Mouse (Mus musculus): Measurements from ENCODE around the gene Enpp3. TPM values are rescaled to one million over a fixed set of nuclear protein-coding genes. Genes with fewer than 3 reads are reported as not detected.

Gene Enpp3
- total and polyA plus RNA-seq, 3 experiments: 2.3 to 3.3 (median 2.4) TPM

DNA sequence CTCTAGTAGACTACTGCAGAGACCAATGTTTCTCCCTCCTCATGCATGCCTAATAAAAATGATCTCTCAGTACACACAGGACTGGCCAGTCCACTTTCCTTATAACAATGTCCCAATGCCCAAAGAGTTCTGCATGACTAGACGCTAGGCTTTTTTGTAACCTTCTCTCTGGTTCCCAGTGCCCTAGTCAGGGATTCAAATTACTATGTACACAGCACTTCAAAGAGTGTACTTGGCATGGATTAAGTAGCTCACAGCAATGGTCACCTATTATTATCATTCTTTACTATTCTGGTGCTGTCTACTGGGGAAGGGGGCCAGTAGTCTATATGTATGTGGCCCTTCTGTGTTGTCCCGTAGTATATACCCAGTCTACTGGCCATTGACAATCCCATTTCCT is 40.8 kb downstream of the Enpp3 start:
- no peak for TF ChIP-seq CTCF (IDR thresholded peaks at IDR 0.05)
- no peak for TF ChIP-seq POLR2A (IDR thresholded peaks at IDR 0.05; ENCODE audit: insufficient read depth, low read depth, low read length)
- TF ChIP-seq EP300 (IDR thresholded peaks at IDR 0.05; ENCODE audit: insufficient read depth, low read depth, low read length): no peak
- intact Hi-C loops (cut with DNase I): no loop called here
- WGBS: 89% methylated on average over 2 of the region's 2 CpGs

DNA sequence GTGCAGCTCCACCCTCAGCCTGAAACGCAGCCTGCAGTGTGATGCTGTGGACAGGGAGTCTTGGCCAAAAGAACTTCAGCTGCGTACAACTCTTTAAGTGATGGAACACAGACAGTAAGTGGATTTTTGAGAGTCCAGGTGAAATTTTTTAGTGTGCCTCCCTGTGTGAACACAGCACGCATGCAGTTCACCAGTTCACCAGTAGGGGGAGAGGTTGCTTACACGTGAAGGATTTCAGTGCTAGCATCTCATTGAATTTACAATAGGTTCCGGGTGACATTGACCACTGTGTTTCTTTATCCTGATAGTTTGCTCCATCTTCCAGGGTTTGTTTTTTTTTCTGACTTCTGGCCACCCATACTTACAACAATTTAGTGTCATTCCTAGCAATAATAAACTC is 45.4 kb downstream of the Enpp3 start:
- Histone ChIP-seq H3K36me3 (ENCODE audit: control insufficient read depth, insufficient read depth, low read length) (no peaks in the 10 kb centered on the region), H3K4me3 (no peak overlapping the region), H3K9ac (ENCODE audit: low read depth, low read length) (no peak overlapping the region), H3K79me2 (replicated peaks; ENCODE audit: control insufficient read depth, insufficient read depth, low read length) (no peaks in the 10 kb centered on the region), H3K4me1 (ENCODE audit: control insufficient read depth, insufficient read depth, low read length) (no peaks in the 10 kb centered on the region), H3K27ac (no peak overlapping the region), H3K27me3 (ENCODE audit: control insufficient read depth, insufficient read depth, low read length) (no peaks in the 10 kb centered on the region)
- intact Hi-C loops (cut with DNase I): loop anchor here (1.0 to 5.0 kb wide), 2 partner anchors 51 to 70 kb away; partner anchors contain the start of gene Med23
- WGBS: 50% methylated on average over 5 of the region's 5 CpGs
- TF ChIP-seq EP300 (IDR thresholded peaks at IDR 0.05; ENCODE audit: insufficient read depth, low read depth, low read length) (no peak), CTCF (IDR thresholded peaks at IDR 0.05) (peak; percentile 99; the same call in 1 of the 2 replicates)
- DNase-seq: peak; percentile 45 to 74

More for the DNA sequence above, 40.8 kb downstream of the Enpp3 start:
- H3K27me3 ChIP-seq (ENCODE audit: control insufficient read depth, insufficient read depth, low read length): no peaks in the 10 kb centered on the region
- no peak for DNase-seq
- H3K36me3 ChIP-seq (ENCODE audit: control insufficient read depth, insufficient read depth, low read length): no peaks in the 10 kb centered on the region
- H3K79me2 ChIP-seq (replicated peaks; ENCODE audit: control insufficient read depth, insufficient read depth, low read length): no peaks in the 10 kb centered on the region
- H3K4me3 ChIP-seq: no peak overlapping the region
- no peak overlapping the region for H3K27ac ChIP-seq
- H3K9ac ChIP-seq (ENCODE audit: low read depth, low read length): no peak overlapping the region
- H3K4me1 ChIP-seq (ENCODE audit: control insufficient read depth, insufficient read depth, low read length): no peaks in the 10 kb centered on the region

DNA sequence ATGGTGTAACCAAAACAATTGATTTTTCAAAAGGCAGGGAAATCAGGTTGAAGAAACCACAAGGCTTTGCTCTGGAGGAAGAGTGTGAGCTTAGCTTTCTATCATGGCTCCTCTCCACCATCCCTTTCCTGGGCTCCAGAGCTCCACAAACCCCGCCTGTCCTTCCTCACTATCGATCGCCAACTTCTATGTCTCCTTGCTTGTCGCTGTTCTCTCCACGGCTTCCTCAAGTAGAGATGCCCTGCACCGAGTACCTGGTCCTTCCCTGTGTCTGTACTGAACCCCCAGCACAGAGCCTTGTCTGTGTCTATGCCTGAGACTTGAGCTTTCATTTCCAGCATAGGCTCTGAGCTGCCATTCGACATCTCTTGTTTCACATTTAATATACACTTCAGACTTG is 49.9 kb downstream of the Enpp3 start:
- DNase-seq: no peak
- no peak overlapping the region for H3K4me3 ChIP-seq
- intact Hi-C loops (cut with DNase I): no loop called here
- no peak overlapping the region for H3K9ac ChIP-seq (ENCODE audit: low read depth, low read length)
- H3K79me2 ChIP-seq (replicated peaks; ENCODE audit: control insufficient read depth, insufficient read depth, low read length): no peaks in the 10 kb centered on the region
- WGBS: 83% methylated on average over 7 of the region's 7 CpGs
- TF ChIP-seq EP300 (IDR thresholded peaks at IDR 0.05; ENCODE audit: insufficient read depth, low read depth, low read length): no peak
- TF ChIP-seq POLR2A (IDR thresholded peaks at IDR 0.05; ENCODE audit: insufficient read depth, low read depth, low read length): no peak
- no peak for TF ChIP-seq CTCF (IDR thresholded peaks at IDR 0.05)
- no peaks in the 10 kb centered on the region for H3K27me3 ChIP-seq (ENCODE audit: control insufficient read depth, insufficient read depth, low read length)
- no peak overlapping the region for H3K27ac ChIP-seq
- no peaks in the 10 kb centered on the region for H3K4me1 ChIP-seq (ENCODE audit: control insufficient read depth, insufficient read depth, low read length)
- no peaks in the 10 kb centered on the region for H3K36me3 ChIP-seq (ENCODE audit: control insufficient read depth, insufficient read depth, low read length)

DNA sequence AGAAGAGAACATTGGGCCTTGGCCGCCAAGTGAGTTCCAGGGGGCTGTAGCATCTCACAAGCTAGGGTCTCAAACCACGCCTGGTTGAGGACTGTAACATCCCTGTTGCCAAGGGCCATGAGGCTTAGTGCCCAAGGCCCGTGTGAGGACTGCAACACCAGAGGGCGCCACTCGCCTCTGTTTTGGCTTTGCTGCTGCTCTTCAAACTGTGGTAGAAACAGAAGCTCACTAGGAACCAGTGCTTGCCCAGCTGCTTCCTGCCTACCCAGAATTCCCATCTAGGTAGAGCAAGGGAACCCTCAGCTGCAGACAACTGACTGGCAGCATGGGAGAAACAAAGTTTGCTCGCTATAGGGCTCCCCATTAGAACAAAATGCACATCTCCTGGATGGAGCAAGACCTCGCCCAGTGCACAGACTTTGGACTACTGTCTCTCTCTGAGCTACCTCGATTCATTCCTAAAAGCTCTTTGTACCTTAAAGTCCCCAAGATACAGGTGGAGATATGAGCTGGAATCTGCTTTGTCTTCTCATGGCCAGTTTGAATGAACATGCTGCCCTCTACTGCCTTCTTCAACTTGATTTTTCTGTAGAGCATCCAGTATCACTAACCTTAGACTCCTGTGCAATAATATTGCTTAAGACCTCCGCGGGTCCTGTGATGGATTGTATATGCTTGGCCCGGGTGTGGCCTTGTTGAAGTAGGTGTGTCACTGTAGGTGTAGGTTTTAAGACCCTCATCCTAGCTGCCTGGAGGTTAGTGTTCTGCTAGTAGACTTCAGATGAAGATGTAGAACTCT is 52.7 kb downstream of the Enpp3 start:
- Histone ChIP-seq H3K79me2 (replicated peaks; ENCODE audit: control insufficient read depth, insufficient read depth, low read length) (no peaks in the 10 kb centered on the region), H3K4me3 (no peak overlapping the region), H3K27me3 (ENCODE audit: control insufficient read depth, insufficient read depth, low read length) (no peaks in the 10 kb centered on the region), H3K9ac (ENCODE audit: low read depth, low read length) (no peak overlapping the region), H3K36me3 (ENCODE audit: control insufficient read depth, insufficient read depth, low read length) (no peaks in the 10 kb centered on the region), H3K27ac (no peak overlapping the region), H3K4me1 (ENCODE audit: control insufficient read depth, insufficient read depth, low read length) (no peaks in the 10 kb centered on the region)
- WGBS: 75% methylated on average over 11 of the region's 11 CpGs
- peak; percentile 42 to 67 for DNase-seq
- intact Hi-C loops (cut with DNase I): loop anchor here (2.0 kb wide), 1 partner anchor 161 kb away; no protein-coding TSS in a partner anchor
- no peak for TF ChIP-seq POLR2A (IDR thresholded peaks at IDR 0.05; ENCODE audit: insufficient read depth, low read depth, low read length)
- no peak for TF ChIP-seq EP300 (IDR thresholded peaks at IDR 0.05; ENCODE audit: insufficient read depth, low read depth, low read length)
- TF ChIP-seq CTCF (IDR thresholded peaks at IDR 0.05): peak; percentile 72

DNA sequence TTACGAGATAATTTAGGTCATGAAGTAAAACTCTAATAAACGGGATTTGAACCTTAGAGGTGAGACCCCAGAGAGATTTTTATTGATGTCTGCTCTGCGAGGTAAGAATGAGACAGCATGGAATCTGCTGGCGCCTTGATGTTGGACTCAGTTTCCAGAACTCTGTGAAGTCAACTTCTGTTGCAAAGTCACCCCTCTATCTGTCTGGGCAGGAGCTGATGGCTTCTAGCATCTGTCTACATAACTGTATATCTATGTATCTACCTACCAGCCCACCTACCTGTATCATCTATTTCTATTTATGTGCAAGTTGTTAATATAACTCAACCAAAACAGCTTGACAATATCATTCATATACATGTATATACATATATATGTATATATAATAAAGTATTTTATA is 57.3 kb downstream of the Enpp3 start:
- Histone ChIP-seq H3K36me3 (ENCODE audit: control insufficient read depth, insufficient read depth, low read length) (no peaks in the 10 kb centered on the region), H3K4me3 (no peak overlapping the region), H3K79me2 (replicated peaks; ENCODE audit: control insufficient read depth, insufficient read depth, low read length) (no peaks in the 10 kb centered on the region), H3K9ac (ENCODE audit: low read depth, low read length) (no peak overlapping the region), H3K27ac (no peak overlapping the region), H3K4me1 (ENCODE audit: control insufficient read depth, insufficient read depth, low read length) (no peaks in the 10 kb centered on the region), H3K27me3 (ENCODE audit: control insufficient read depth, insufficient read depth, low read length) (no peaks in the 10 kb centered on the region)
- intact Hi-C loops (cut with DNase I): no loop called here
- no peak for DNase-seq
- 89% methylated on average over 4 of the region's 4 CpGs for WGBS
- no peak for TF ChIP-seq POLR2A (IDR thresholded peaks at IDR 0.05; ENCODE audit: insufficient read depth, low read depth, low read length)
- no peak for TF ChIP-seq CTCF (IDR thresholded peaks at IDR 0.05)

DNA sequence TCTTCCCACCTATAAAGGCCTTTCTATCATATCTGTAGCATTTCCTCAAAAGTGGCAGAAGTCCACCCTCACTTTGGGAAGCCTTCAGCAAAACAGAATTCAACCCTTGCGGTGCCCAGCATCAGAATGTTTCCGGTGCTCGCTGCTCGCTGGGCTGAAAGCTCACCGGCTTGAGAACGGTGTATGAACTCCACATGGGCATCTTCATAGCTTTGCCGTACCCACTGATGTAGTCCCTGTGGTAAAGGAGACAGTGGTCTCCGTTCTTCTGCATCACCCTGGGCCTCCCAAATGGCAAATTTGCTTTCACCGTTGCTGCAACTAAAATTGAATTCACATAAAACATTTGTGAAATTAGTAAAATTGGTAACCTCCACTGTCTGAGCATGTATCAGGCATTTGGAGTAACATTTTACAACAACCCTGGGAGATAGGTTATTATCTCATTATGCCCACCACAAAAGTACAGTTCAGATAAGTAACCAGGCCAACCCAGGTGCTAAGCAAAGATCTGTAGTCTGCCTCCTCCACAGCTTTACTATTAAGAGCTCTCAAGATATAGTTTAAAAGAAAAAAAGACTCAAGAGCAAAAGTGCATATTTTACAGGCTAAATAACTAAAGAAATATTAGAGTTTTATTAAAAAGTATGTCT is 57.9 kb downstream of the Enpp3 start:
- no peaks in the 10 kb centered on the region for H3K36me3 ChIP-seq (ENCODE audit: control insufficient read depth, insufficient read depth, low read length)
- no peaks in the 10 kb centered on the region for H3K79me2 ChIP-seq (replicated peaks; ENCODE audit: control insufficient read depth, insufficient read depth, low read length)
- no peaks in the 10 kb centered on the region for H3K27me3 ChIP-seq (ENCODE audit: control insufficient read depth, insufficient read depth, low read length)
- DNase-seq: no peak
- intact Hi-C loops (cut with DNase I): no loop called here
- no peak for TF ChIP-seq EP300 (IDR thresholded peaks at IDR 0.05; ENCODE audit: insufficient read depth, low read depth, low read length)
- no peak for TF ChIP-seq CTCF (IDR thresholded peaks at IDR 0.05)
- no peak for TF ChIP-seq POLR2A (IDR thresholded peaks at IDR 0.05; ENCODE audit: insufficient read depth, low read depth, low read length)
- H3K27ac ChIP-seq: no peak overlapping the region
- H3K4me3 ChIP-seq: no peak overlapping the region
- no peak overlapping the region for H3K9ac ChIP-seq (ENCODE audit: low read depth, low read length)
- no peaks in the 10 kb centered on the region for H3K4me1 ChIP-seq (ENCODE audit: control insufficient read depth, insufficient read depth, low read length)
- 96% methylated on average over 9 of the region's 9 CpGs for WGBS

Measured in heart, adult 2 months (tissue).